Mouse (Mus musculus) testis, adult 2 months (tissue): Measurements from ENCODE around the gene Wbp1. TPM values are rescaled to one million over a fixed set of nuclear protein-coding genes. Genes with fewer than 3 reads are reported as not detected.

ENCODE experiments used
- H3K27ac ChIP-seq: fragments of 200-500 bp; 2 replicates; pipeline ENCODE4 v1.5.1; 2012; ENCODE audit warnings: low read depth, low read length; ENCODE audit not compliant: control insufficient read depth, insufficient read depth
- H3K27me3 ChIP-seq: fragments of 200-500 bp; 2 replicates; pipeline ENCODE4 v1.6.1; 2012; ENCODE audit warnings: mild to moderate bottlenecking, low read length, moderate library complexity; ENCODE audit not compliant: control insufficient read depth, insufficient read depth
- H3K36me3 ChIP-seq: fragments of 200-500 bp; 2 replicates; pipeline ENCODE4 v1.6.1; 2012; ENCODE audit warnings: mild to moderate bottlenecking, low read length; ENCODE audit not compliant: control insufficient read depth, insufficient read depth
- H3K4me1 ChIP-seq: fragments of 200-500 bp; 2 replicates; pipeline ENCODE4 v1.6.1; 2012; ENCODE audit warnings: low read length; ENCODE audit not compliant: control insufficient read depth, insufficient read depth
- H3K4me3 ChIP-seq: fragments of 200-500 bp; 2 replicates; pipeline ENCODE4 v1.5.1; 2012; ENCODE audit warnings: low read depth, mild to moderate bottlenecking, low read length, moderate library complexity, mixed read lengths; ENCODE audit not compliant: control insufficient read depth
- CTCF ChIP-seq: fragments of 200-500 bp; IDR thresholded peaks from 2 replicates; pipeline ENCODE4 v1.5.1; 2012; ENCODE audit warnings: low read depth, mild to moderate bottlenecking, inconsistent platforms, low read length, moderate library complexity; ENCODE audit not compliant: control insufficient read depth, insufficient read depth, insufficient replicate concordance
- POLR2A ChIP-seq: fragments of 200-500 bp; IDR thresholded peaks from 2 replicates; pipeline ENCODE4 v1.6.1; 2012; ENCODE audit warnings: low read depth, mild to moderate bottlenecking, inconsistent platforms, low read length, moderate library complexity; ENCODE audit not compliant: control insufficient read depth
- polyA plus RNA-seq: library from polyadenylated mRNA; depleted of rRNA; stranded (reverse); fragments of >200 nt; gene quantifications from 2 replicates; pipeline ENCODE4 v1.2.3, GENCODE M21; 2012

Gene Wbp1
- polyA plus RNA-seq, 1 experiment: 53.0 TPM

DNA sequence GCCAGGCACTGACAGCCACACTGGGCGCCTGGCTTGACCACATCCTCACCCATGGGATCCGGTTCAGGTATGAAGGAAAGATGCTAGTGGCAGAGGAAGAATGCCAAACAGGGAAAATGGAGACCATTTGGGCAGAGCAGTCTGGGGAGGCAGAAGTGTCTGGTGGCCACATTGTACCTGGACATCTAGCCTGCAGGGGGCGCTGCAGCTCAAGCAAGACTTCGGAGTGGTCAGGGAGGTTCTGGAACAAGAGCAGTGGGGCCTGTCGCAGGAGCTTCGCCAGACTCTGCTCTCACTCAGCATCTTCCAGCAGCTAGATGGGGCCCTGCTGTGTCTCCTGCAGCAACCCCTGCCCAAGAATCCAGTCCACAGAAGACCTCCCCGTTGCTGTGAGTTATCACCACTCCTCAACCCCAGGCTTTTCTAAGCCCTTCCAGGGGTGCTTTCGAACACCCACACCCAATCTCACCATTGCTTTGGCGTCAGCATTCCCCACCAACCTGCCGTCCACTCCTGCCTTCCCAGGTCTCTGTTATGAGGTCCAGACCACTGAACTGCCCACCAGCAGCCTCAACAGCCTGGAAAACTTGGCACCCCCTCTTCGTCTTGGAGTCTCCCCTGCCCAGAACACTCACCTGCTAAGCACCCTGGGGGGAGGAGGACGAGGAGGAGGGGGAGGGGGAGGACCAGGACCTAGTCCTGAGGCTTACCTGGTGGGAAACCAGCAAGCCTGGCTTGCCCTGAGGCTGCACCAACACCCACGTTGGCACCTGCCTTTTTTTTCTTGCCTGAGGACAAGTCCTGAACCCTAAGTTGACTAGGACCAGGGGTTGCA, 13.6 kb downstream of the Wbp1 start:
- TF ChIP-seq POLR2A (no peak), CTCF (peak; percentile 90)
- H3K4me1 ChIP-seq: peaks cover 13% of the 10 kb centered on the region
- H3K27me3 ChIP-seq: no peaks in the 10 kb centered on the region
- H3K27ac ChIP-seq: no peak overlapping the region
- peak overlapping the region; percentile 97 for H3K4me3 ChIP-seq
- H3K36me3 ChIP-seq: no peaks in the 10 kb centered on the region

DNA sequence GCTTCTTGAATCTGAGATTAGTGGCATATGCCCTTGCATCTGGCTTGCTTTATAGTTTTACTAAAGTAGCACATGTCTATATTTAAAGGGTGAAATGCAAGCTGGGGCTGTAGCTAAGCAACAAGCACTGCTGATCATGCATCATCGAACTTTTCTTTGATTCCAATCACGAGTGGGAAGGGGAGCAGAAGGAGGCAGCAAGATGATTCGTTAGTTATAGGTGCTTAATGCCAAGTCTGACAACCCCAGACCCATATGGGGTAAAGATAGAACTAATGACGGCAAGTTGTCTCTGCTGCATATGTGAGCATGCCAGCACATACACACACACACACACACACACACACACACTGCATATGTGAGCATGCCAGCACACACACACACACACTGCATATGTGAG, 17.2 kb downstream of the Wbp1 start:
- Histone ChIP-seq H3K36me3 (no peaks in the 10 kb centered on the region), H3K4me3 (no peak overlapping the region), H3K27ac (no peak overlapping the region), H3K27me3 (no peaks in the 10 kb centered on the region), H3K4me1 (peaks cover 24% of the 10 kb centered on the region)
- TF ChIP-seq POLR2A: no peak
- TF ChIP-seq CTCF: no peak

DNA sequence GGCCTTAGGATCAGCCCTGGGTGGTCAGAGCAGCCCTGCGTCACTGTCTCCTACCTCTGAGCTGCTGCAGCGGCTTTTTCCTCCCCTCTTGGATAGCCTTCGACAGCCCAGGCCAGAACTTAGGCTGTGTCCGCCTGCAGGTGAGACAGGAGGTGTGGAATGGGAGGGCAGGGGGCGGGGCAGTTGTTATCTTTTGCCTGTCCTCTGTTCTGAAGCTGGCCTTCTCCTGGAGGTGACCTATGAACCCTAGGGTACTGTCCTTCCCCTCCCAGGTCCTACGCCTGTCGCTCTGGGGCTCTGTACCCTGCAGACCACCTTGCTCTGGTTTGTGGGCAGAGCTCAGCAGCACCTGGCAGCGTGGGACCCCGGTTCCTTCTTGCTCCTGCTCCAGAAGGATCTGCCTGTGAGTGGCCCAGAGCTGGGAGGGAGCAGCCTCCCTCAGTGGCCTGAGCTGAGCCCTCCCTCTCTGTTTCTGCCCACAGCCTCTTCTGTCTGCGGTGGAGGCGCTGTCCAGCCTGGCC, 18.2 kb downstream of the Wbp1 start:
- TF ChIP-seq CTCF (no peak), POLR2A (no peak)
- peaks cover 24% of the 10 kb centered on the region for H3K4me1 ChIP-seq
- H3K4me3 ChIP-seq: peak overlapping the region; percentile 99
- H3K27ac ChIP-seq: no peak overlapping the region
- H3K36me3 ChIP-seq: no peaks in the 10 kb centered on the region
- H3K27me3 ChIP-seq: no peaks in the 10 kb centered on the region

DNA sequence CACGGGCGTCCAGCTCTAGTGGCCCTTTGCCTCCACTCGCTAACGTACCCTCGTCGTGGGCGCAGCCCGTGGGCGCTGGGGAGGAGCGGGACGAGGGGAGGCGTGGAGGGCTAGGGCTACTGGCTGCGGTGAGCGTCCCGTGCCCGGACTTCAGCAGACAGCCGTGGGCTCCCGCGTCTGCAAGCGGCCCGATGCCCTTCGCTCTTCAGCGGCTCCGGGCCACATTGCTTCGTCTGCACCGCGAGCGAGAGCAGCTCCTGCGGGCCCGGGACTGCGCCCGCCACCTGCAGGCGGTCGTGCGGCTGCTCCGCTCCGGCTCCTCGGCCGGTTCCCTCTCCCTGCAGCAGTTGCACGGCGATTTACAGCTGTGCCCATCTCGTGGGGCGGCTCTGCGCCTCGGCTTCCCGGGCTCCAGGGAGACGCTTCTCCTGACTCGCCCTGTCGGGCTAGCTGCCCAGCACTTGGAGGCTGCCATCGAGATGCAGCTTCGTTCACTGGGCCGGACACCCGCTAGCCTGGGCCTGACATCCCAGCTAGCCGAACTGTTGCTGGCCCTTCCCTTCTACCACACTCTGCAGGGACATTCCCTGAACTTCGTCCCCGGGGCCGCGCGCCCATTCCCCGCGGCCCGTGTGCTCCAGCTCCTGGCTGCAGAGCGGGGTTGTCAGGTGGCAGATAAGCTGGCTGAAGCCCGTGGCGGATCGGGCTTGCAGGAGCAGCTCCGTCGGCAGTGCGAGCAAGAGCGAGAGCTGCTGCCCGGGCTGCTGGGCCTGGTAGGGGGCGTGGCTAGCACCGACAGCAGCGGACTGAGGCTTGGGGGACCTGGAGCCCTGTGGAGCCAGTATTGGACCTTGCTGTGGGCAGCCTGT, 19.4 kb downstream of the Wbp1 start:
- Histone ChIP-seq H3K27ac (peak overlapping the region; percentile 97), H3K27me3 (no peaks in the 10 kb centered on the region), H3K36me3 (no peaks in the 10 kb centered on the region), H3K4me3 (peak overlapping the region; percentile 99), H3K4me1 (peaks cover 19% of the 10 kb centered on the region)
- no peak; the same call in 1 of the 2 replicates for TF ChIP-seq CTCF
- no peak; the same call in none of the 2 replicates for TF ChIP-seq POLR2A

DNA sequence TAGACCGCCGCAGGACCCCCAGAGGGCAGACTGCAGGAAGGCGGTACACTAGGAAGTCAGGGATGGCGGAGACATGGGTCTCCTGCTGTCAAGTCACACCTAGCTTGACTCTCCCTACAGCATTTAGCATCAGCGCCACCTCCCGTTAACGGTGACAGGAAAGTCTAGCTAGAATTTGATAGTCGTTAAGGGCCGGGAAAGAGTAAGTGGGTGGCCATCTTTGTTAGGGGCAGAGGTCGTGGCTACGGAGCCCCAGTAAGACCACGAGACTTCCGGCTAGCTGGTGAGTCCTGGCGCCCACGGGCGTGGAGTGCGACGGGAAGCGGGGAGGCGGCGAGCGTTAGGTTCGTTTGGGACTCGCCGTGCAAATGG, 20.1 kb downstream of the Wbp1 start, which contains the start of the genes Ccdc142 and Gm42688:
TSS of gene Ccdc142 (plus strand) at position 286 of the 372 bp plus-strand sequence.
TSS of gene Gm42688 (plus strand) at position 302 of the 372 bp plus-strand sequence.
- H3K27ac ChIP-seq: peak within 1 kb of the TSS; percentile 97
- TF ChIP-seq POLR2A: peak; percentile 93
- peak; percentile 30; the same call in 1 of the 2 replicates for TF ChIP-seq CTCF
- peaks cover 19% of the 10 kb centered on the region for H3K4me1 ChIP-seq
- no peaks in the 10 kb centered on the region for H3K36me3 ChIP-seq
- peak within 1 kb of the TSS; percentile 99 for H3K4me3 ChIP-seq
- H3K27me3 ChIP-seq: no peaks in the 10 kb centered on the region

DNA sequence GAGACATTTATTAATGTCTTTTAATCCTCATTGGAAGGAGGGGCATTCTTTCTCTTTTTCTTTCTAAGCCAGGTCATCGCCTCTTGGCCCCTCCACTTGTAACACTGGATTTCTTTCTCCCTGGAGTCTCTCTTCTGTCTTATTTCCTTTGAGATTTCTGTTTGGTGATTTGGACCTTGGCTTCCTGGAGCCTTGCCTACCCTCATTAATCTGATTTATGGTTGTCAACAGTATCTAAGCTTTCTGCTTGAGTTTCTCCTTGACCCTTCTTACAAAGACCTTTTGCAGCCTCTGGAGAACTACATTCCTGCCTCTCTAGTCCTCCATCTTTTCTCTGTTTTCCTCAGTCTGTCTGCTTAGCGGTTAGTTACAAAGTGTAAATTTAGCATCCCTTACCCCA, 22.9 kb downstream of the Wbp1 start:
- H3K27me3 ChIP-seq: no peaks in the 10 kb centered on the region
- H3K36me3 ChIP-seq: no peaks in the 10 kb centered on the region
- H3K27ac ChIP-seq: 0 out of 2 replicates have a peak overlapping the region, but pooled peaks have one; percentile 0
- TF ChIP-seq CTCF (no peak), POLR2A (no peak)
- peaks cover 18% of the 10 kb centered on the region for H3K4me1 ChIP-seq
- H3K4me3 ChIP-seq: no peak overlapping the region

DNA sequence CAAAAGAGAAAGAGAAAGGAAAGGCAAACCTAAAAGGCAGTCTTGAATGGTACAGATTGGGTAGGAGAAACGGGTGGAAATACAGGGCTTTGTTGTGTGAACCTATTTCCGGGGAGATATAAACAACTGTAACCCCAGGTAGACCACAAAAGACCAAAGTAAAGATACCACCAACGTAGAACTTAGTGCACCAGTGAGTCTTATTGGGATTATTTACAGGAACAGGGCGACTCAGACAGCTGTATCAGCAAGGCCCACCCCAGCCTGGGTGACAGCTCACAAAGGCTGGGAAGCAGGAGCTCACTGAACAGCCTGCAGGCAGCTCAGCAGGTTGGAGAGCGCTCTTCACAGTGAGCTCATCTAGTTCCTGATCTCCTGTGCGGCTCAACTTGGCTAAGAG, 25.4 kb downstream of the Wbp1 start:
- H3K4me3 ChIP-seq: no peak overlapping the region
- H3K4me1 ChIP-seq: peaks cover 4% of the 10 kb centered on the region
- no peak overlapping the region for H3K27ac ChIP-seq
- H3K36me3 ChIP-seq: no peaks in the 10 kb centered on the region
- H3K27me3 ChIP-seq: no peaks in the 10 kb centered on the region
- no peak for TF ChIP-seq POLR2A
- TF ChIP-seq CTCF: no peak
